Mouse (Mus musculus) thymus, adult 2 months (tissue): ENCODE results near the gene L3mbtl1.

ENCODE experiments used
- CTCF ChIP-seq: fragments of 200-500 bp; IDR thresholded peaks from 2 replicates; pipeline ENCODE4 v1.5.1; 2012; ENCODE audit warnings: mild to moderate bottlenecking, control low read depth, low read length, moderate library complexity, borderline replicate concordance; ENCODE audit not compliant: control insufficient read depth, poor library complexity, insufficient read depth; ENCODE audit errors: extremely low read depth
- POLR2A ChIP-seq: fragments of 200-500 bp; IDR thresholded peaks from 2 replicates; pipeline ENCODE4 v1.6.1; 2012; ENCODE audit warnings: mild to moderate bottlenecking, low read length, control low read depth, moderate library complexity; ENCODE audit not compliant: control insufficient read depth, poor library complexity, insufficient read depth; ENCODE audit errors: extremely low read depth

DNA sequence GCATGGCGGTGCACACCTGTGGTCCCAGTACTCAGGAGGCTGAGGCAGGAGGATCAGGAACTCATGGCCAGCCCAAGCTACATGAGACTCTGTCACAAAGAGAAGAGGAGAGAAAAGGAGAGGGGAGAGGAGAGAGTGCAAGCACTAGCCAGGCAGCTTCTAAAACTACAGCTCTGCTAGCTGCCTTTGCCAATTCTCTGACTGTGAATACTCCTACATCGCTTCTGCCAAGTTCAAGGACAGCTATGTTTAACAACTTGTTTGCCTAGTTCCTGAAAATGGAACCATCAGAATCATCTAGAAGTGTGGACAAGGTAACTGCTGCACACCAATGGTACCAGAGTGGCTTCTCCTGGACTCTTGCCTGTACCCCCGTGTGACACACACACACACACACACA, 29.2 kb upstream of the L3mbtl1 start:
- TF ChIP-seq CTCF (no peak), POLR2A (no peak)
